Mouse (Mus musculus) liver, adult 2 months (tissue): ENCODE results near the gene Trhr2. TPM values are rescaled to one million over a fixed set of nuclear protein-coding genes. Genes with fewer than 3 reads are reported as not detected.

Source experiments
- DNase-seq: peaks from one replicate; pipeline ENCODE4 v3.0.0-alpha.2; 2011; ENCODE audit warnings: low read depth, low spot score; ENCODE audit errors: extremely low read depth
- H3K27ac ChIP-seq: fragments of 200-500 bp; replicated peaks from 2 replicates; pipeline ENCODE4 v1.5.1; 2012; ENCODE audit warnings: low read depth, mild to moderate bottlenecking, control low read depth, inconsistent platforms, low read length; ENCODE audit not compliant: insufficient read depth
- H3K27me3 ChIP-seq: fragments of 200-500 bp; 2 replicates; pipeline ENCODE4 v1.6.1; 2012; ENCODE audit warnings: mild to moderate bottlenecking, moderate library complexity, low read length, inconsistent platforms; ENCODE audit not compliant: control insufficient read depth, insufficient read depth
- H3K36me3 ChIP-seq: fragments of 200-500 bp; 2 replicates; pipeline ENCODE4 v1.6.1; 2012; ENCODE audit warnings: low read length, inconsistent platforms; ENCODE audit not compliant: control insufficient read depth, insufficient read depth
- H3K4me1 ChIP-seq: fragments of 200-500 bp; 2 replicates; pipeline ENCODE4 v1.6.1; 2011; ENCODE audit warnings: low read length; ENCODE audit not compliant: control insufficient read depth, insufficient read depth
- H3K4me3 ChIP-seq: fragments of 200-500 bp; 2 replicates; pipeline ENCODE4 v1.5.1; 2011; ENCODE audit warnings: low read depth, mild to moderate bottlenecking, control low read depth, low read length, moderate library complexity; ENCODE audit not compliant: insufficient read depth
- H3K79me2 ChIP-seq: fragments of 200-500 bp; 2 replicates; pipeline ENCODE4 v1.6.1; 2012; ENCODE audit warnings: inconsistent platforms, mild to moderate bottlenecking, low read length, moderate library complexity; ENCODE audit not compliant: control insufficient read depth, insufficient read depth
- H3K9ac ChIP-seq: fragments of 200-500 bp; 2 replicates; pipeline ENCODE4 v1.6.1; 2012; ENCODE audit warnings: low read depth, mild to moderate bottlenecking, control low read depth, inconsistent platforms, low read length
- CTCF ChIP-seq: fragments of 200-500 bp; IDR thresholded peaks from 2 replicates; pipeline ENCODE4 v1.5.1; 2011; ENCODE audit warnings: low read depth, low read length, control low read depth
- POLR2A ChIP-seq: fragments of 200-500 bp; IDR thresholded peaks from 2 replicates; pipeline ENCODE4 v1.6.1; 2011; ENCODE audit warnings: low read length, control low read depth; ENCODE audit not compliant: insufficient read depth; ENCODE audit errors: extremely low read depth
- WGBS: fragments of 180-500 bp; shearing (Covaris S2); methylation state at CpG from one replicate; pipeline ENCODE4 v1.1.7; 2018; 5-methylcytosine and 5-hydroxymethylcytosine counted together
- polyA plus RNA-seq: library from polyadenylated mRNA; depleted of rRNA; stranded (reverse); fragments of >200 nt; gene quantifications from 2 replicates; pipeline ENCODE4 v1.2.3, GENCODE M21; 2012
- total RNA-seq: library from RNA; depleted of rRNA; stranded (reverse); fragments of >200 nt; gene quantifications from 2 replicates; pipeline ENCODE4 v1.2.3, GENCODE M21; 2014

Trhr2 gene
- total and polyA plus RNA-seq, 2 experiments, result not detected

DNA sequence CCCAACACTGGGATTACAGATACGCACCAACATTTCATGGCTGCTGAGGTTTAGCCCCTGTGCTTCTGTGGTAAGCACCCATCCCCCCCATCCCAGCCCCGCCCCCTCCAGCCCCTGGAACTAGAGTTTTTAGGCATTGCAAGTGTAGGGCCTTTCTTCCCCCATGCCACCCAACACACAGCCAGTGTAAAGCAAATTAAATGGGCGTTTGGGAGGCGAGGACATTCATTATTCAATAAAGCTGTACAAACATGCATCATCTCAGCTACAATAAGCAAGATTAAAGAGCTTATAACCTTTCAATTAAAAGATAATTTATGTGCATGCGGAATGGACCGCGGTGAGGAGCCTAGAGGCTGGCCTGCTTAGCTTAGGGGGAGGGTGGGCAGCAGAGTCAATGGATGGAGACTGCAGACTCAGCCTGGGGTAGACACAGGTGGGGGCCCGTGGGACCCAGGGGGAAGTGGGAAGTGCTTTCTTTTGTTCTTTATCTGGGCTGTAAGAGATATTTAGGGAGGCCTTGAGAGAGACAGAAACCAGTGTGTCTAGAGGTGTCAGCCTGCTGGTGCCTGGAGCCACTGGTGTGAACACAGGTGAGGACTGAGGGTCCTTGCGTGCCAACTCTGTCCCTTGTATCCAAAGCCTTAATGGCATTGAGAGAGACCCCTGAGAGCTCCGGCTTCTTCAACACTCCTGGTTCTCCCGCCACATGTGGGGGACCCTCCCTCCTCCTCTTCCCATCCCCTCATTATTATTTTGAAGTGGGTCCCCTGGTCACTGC, 10.0 kb downstream of the Trhr2 start:
- Histone ChIP-seq H3K27me3 (peaks cover 3% of the 10 kb centered on the region; the same call in 1 of the 2 replicates), H3K4me1 (no peaks in the 10 kb centered on the region), H3K79me2 (no peaks in the 10 kb centered on the region), H3K36me3 (no peaks in the 10 kb centered on the region), H3K9ac (no peak overlapping the region), H3K4me3 (no peak overlapping the region), H3K27ac (no peak overlapping the region)
- 66% methylated on average over 11 of the region's 11 CpGs for WGBS
- no peak for TF ChIP-seq POLR2A
- TF ChIP-seq CTCF, result no peak
- no peak for DNase-seq

DNA sequence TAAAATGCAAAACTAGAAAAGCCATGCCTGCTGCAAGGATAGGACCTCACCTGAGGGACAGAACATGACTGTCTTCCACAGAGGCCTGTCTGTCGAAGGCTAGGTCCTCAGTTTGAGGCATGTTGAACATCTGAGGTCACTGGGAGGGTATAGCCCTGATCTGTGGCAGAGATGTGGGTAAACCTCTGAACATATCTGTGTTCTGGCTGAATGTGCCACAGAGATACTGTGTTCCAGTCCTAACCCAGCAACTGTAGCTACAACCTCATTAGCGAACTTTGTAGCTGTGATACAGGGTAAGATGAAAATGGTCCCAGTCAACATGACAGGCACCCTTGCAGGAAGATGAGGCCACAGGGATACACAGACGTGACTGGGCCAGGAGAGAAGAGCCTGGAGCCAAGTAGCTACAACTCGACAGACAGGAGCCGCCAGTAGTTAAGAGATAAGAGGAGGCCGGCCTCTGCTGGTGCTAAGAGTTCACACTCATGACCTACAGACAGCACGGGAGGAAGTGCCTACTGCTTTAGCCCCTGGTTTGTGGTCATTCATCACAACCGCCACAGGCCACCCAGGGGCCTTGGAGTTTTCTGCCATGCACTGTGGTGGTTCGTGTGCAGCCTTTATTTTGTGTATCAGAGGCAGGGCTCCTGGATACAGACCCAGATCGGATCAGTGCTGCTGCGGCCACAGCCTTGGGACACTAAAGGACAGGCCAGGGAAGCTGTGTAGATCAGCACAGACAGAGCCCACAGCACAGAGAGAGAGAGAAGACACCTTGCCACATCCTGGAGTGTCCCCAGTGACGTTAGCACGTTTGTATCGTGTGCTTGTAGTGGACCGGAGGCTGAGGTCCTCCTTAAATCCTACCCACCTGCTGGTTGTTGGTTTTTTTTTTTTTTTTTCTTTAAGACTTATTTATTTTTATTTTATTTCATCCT, 10.9 kb downstream of the Trhr2 start:
- H3K79me2 ChIP-seq, result no peaks in the 10 kb centered on the region
- no peak for DNase-seq
- H3K27me3 ChIP-seq, result peaks cover 3% of the 10 kb centered on the region; the same call in 1 of the 2 replicates
- no peak overlapping the region for H3K27ac ChIP-seq
- WGBS, result 58% methylated on average over 15 of the region's 15 CpGs
- no peak overlapping the region for H3K4me3 ChIP-seq
- H3K9ac ChIP-seq, result no peak overlapping the region
- no peaks in the 10 kb centered on the region for H3K4me1 ChIP-seq
- no peak for TF ChIP-seq CTCF
- no peak for TF ChIP-seq POLR2A
- no peaks in the 10 kb centered on the region for H3K36me3 ChIP-seq

DNA sequence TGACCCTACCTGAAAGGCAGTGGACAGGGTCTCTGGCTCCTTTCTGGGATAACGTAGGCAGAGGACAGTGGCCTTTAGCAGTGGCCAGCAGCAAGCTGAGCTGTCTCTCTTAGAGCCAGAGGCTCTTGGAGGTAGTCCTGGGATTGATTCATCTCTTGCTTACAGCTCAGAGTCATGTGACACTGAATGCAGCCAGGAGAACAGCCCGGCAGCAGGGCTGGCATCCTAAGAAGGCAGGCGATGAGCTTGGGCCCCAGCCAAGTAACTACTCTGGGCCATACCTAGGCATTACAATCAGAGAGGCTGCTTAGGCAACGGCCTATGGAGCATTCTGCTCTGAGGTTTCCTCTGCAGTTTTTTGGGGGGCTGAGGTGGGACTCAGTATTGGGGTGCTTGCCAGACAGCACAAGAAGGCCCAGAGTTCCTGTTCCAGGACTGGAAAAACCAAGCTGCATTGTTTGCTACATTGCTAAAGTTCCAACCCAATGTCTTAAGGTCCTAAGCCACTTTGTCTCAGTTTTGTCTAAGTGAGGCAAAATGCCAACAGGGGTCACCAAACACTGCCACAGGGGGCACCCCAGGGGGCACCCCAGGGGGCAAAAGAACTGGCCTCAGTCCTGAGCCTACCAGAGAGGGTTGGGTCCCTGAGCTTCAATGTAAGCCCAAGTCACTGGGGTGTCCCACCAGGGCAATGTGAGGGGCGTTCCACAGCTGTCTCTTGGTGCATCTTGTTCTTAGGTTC, 12.6 kb downstream of the Trhr2 start:
- peak; percentile 46 for DNase-seq
- H3K9ac ChIP-seq, result no peak overlapping the region
- no peak overlapping the region for H3K27ac ChIP-seq
- no peak overlapping the region for H3K4me3 ChIP-seq
- H3K36me3 ChIP-seq, result no peaks in the 10 kb centered on the region
- H3K79me2 ChIP-seq, result no peaks in the 10 kb centered on the region
- WGBS, result 42% methylated on average over 5 of the region's 5 CpGs
- TF ChIP-seq POLR2A (no peak), CTCF (no peak)
- no peaks in the 10 kb centered on the region for H3K4me1 ChIP-seq
- peaks cover 3% of the 10 kb centered on the region; the same call in 1 of the 2 replicates for H3K27me3 ChIP-seq

DNA sequence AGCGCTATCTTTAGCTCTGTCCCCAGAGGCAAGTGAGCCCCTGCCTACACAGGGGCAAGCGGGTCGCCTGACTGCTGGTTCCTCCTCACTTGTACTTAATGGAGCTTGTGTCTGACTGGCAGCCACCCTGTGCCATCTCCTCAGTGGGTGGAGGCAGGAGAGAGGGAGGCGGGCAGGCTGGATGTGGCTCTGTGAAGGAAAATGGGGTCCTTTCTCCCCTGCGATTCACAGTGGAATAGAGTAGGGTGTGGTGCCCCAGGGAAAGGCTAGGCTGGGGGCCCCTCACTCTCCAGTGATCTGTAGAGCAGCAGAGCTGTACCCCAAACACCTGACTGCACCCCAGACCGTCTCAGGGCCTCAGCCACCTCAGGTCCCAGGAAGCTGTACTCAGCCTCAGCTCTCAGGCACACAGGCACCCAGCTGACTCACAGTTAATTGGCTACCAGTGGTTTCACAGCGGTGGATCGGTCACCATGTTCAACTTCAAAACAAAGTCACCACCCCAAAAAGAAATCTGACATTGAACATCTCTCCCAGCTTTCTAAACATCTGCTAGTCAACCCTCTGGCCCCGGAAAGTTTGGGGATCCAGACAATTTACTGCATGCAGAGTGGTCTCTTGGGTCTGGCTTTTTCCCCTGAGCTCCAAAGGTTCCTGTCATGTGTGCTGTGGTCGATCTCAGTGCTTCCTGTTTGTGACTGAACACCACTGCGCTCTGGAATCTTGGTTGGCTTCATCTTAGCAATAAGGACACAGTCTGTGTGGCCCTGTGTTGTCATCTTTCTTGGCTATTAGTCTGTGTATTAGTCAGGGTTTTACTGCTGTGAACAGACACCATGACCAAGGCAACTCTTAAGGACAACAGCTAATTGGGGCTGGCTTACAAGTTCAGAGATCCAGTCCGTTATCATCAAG, 15.1 kb downstream of the Trhr2 start:
- Histone ChIP-seq H3K36me3 (no peaks in the 10 kb centered on the region), H3K4me3 (no peak overlapping the region), H3K9ac (no peak overlapping the region), H3K27ac (no peak overlapping the region), H3K27me3 (no peaks in the 10 kb centered on the region), H3K79me2 (no peaks in the 10 kb centered on the region), H3K4me1 (no peaks in the 10 kb centered on the region)
- 74% methylated on average over 12 of the region's 12 CpGs for WGBS
- TF ChIP-seq POLR2A (no peak), CTCF (no peak)
- no peak for DNase-seq

DNA sequence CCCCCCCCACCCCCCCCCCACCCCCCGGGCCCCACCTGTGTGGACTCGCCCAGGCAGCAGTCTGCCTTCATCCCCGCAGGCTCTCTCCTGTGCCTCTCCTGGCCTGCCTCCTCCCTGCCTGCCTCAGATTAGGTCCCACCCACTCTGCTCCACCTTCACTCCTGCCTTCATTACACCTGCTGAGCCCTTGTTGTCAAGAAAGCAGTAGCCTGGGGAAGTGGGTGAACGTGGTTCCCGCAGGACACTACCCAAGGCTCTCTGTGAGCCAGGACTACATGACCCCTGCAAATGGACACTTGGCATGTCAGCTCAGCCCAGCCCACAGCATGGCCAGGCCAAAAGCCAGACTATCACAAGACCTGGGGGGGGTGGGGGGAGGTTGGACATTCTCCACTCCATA, 16.3 kb downstream of the Trhr2 start:
- Histone ChIP-seq H3K36me3 (no peaks in the 10 kb centered on the region), H3K79me2 (no peaks in the 10 kb centered on the region), H3K27me3 (no peaks in the 10 kb centered on the region), H3K27ac (no peak overlapping the region), H3K4me1 (no peaks in the 10 kb centered on the region), H3K9ac (no peak overlapping the region), H3K4me3 (no peak overlapping the region)
- 22% methylated on average over 3 of the region's 5 CpGs for WGBS
- no peak for TF ChIP-seq CTCF
- TF ChIP-seq POLR2A, result no peak
- DNase-seq, result no peak
